Comparison of ENCODE assay signal across 24 mouse cellular contexts in genomic region chr9:48816157-48816556, GRCm38 (mm10). TPM values are rescaled to one million over a fixed set of nuclear protein-coding genes. Genes with fewer than 3 reads are reported as not detected.
A peak's percentile ranks its signal among the peaks of the same experiment; 100 is the strongest.
DNase-seq lines count a peak whose midpoint lies in the region; ATAC-seq and TF ChIP-seq lines count a peak whose summit lies in the region.
"Had no signal": no experiment of that assay in that cellular context is flagged by ENCODE, and none has a peak within 500 bp of the region (broad histone marks: within the 10 kb centered on the region; RNA-seq: fewer than 3 reads in every experiment).

No protein-coding gene starts in this region.

- no peaks in the 10 kb centered on the region for H3K9me3 ChIP-seq in liver, embryonic 11.5 days (ENCODE audit: control insufficient read depth, low read length)
- no peaks in the 10 kb centered on the region for H3K9me3 ChIP-seq in liver, embryonic 12.5 days (replicated peaks)
- H3K9me3 ChIP-seq in CH12.LX (replicated peaks; ENCODE audit: low read length): no peaks in the 10 kb centered on the region
- no peaks in the 10 kb centered on the region for H3K9me3 ChIP-seq in forebrain, embryonic 16.5 days (ENCODE audit: control insufficient read depth, low read length)
- H3K9me3 ChIP-seq: forebrain, embryonic 10.5 days; forebrain, embryonic 13.5 days; heart, embryonic 10.5 days; heart, embryonic 13.5 days; hindbrain, embryonic 12.5 days; hindbrain, embryonic 15.5 days had no signal

- TF ChIP-seq RAD21 in CH12.LX (IDR thresholded peaks at IDR 0.05; ENCODE audit: low read depth, low read length): no peak

- peaks cover 35% of the 10 kb centered on the region for H3K4me1 ChIP-seq in heart, adult 2 months (ENCODE audit: control insufficient read depth, insufficient read depth, low read length)
- H3K4me1 ChIP-seq in liver, embryonic 11.5 days (replicated peaks; ENCODE audit: control insufficient read depth, insufficient read depth, low read length): peaks cover 59% of the 10 kb centered on the region
- peaks cover 84% of the 10 kb centered on the region for H3K4me1 ChIP-seq in liver, embryonic 12.5 days
- peaks cover 35 to 57% of the 10 kb centered on the region in 2 experiments for H3K4me1 ChIP-seq in CH12.LX (ENCODE audit: control insufficient read depth in 1 of 2, insufficient read depth in 2 of 2)
- 0 out of 2 replicates have a peak, but pooled peaks cover 7% of the 10 kb centered on the region for H3K4me1 ChIP-seq in forebrain, embryonic 16.5 days (replicated peaks; ENCODE audit: control insufficient read depth, insufficient read depth, low read length)

- TF ChIP-seq CTCF in heart, adult 2 months (IDR thresholded peaks at IDR 0.05): no peak
- no peak for TF ChIP-seq CTCF in CH12.LX (conservative IDR thresholded peaks at IDR 0.05 in 1 of 2, IDR thresholded peaks at IDR 0.05 in 1 of 2; ENCODE audit: low read depth in 2 of 2, low read length in 2 of 2)

- in situ Hi-C loops in CH12.LX (cut with MboI; ENCODE audit: low pct_ligation_motif_present, low pct_unique_long_range_greater_than_20kb, low sequenced_read_pairs): no loop called here

- no peak for TF ChIP-seq EP300 in heart, adult 2 months (IDR thresholded peaks at IDR 0.05; ENCODE audit: insufficient read depth, low read depth, low read length)
- TF ChIP-seq EP300 in CH12.LX (IDR thresholded peaks at IDR 0.05; ENCODE audit: low read length): no peak

- TF ChIP-seq POLR2A in heart, adult 2 months (IDR thresholded peaks at IDR 0.05; ENCODE audit: insufficient read depth, low read depth, low read length): no peak
- no peak for TF ChIP-seq POLR2A in CH12.LX (IDR thresholded peaks at IDR 0.05; ENCODE audit: low read depth, low read length)

- H3K4me2 ChIP-seq in liver, embryonic 11.5 days: no peak overlapping the region
- no peak overlapping the region for H3K4me2 ChIP-seq in liver, embryonic 12.5 days
- peak overlapping the region; percentile 87 for H3K4me2 ChIP-seq in CH12.LX (ENCODE audit: insufficient read depth, low read depth, poor library complexity, severe bottlenecking)
- H3K4me2 ChIP-seq in forebrain, embryonic 16.5 days (ENCODE audit: low read length): no peak overlapping the region
- H3K4me2 ChIP-seq: forebrain, embryonic 13.5 days; heart, embryonic 13.5 days; hindbrain, embryonic 12.5 days; hindbrain, embryonic 15.5 days had no signal

- H3K36me3 ChIP-seq in heart, adult 2 months (ENCODE audit: control insufficient read depth, insufficient read depth, low read length): peaks cover 28% of the 10 kb centered on the region
- no peaks in the 10 kb centered on the region for H3K36me3 ChIP-seq in liver, embryonic 11.5 days (ENCODE audit: control insufficient read depth, insufficient read depth, low read length)
- H3K36me3 ChIP-seq in liver, embryonic 12.5 days: no peaks in the 10 kb centered on the region
- peaks cover 0 to 2% of the 10 kb centered on the region in 2 experiments for H3K36me3 ChIP-seq in CH12.LX (replicated peaks in 1 of 2; ENCODE audit: control insufficient read depth in 1 of 2, insufficient read depth in 1 of 2, low read length in 1 of 2)
- H3K36me3 ChIP-seq in forebrain, embryonic 16.5 days (ENCODE audit: control insufficient read depth, insufficient read depth): no peaks in the 10 kb centered on the region
- H3K36me3 ChIP-seq: heart, embryonic 10.5 days; heart, embryonic 13.5 days; hindbrain, embryonic 12.5 days; hindbrain, embryonic 15.5 days had no signal

- no peak overlapping the region for H3K4me3 ChIP-seq in heart, adult 2 months
- no peak overlapping the region for H3K4me3 ChIP-seq in liver, embryonic 11.5 days (ENCODE audit: low read depth, low read length)
- H3K4me3 ChIP-seq in liver, embryonic 12.5 days: no peak overlapping the region
- H3K4me3 ChIP-seq in CH12.LX (replicated peaks in 1 of 3; ENCODE audit: low read depth in 2 of 3, low read length in 2 of 3, poor library complexity in 1 of 3): peak overlapping the region in 1 of 3 experiments; percentile 23
- no peak overlapping the region for H3K4me3 ChIP-seq in forebrain, embryonic 16.5 days (replicated peaks; ENCODE audit: low read length)
- H3K4me3 ChIP-seq: forebrain, embryonic 10.5 days; forebrain, embryonic 13.5 days; heart, embryonic 10.5 days; heart, embryonic 13.5 days; hindbrain, embryonic 12.5 days; hindbrain, embryonic 15.5 days had no signal

- intact Hi-C loops in heart, adult 2 months (cut with DNase I): loop anchor here (5.0 kb wide), 1 partner anchor 54 kb away; no protein-coding TSS in a partner anchor
- intact Hi-C loops in heart, postnatal 25 days (cut with DNase I): no loop called here

- H3K9ac ChIP-seq in heart, adult 2 months (ENCODE audit: low read depth, low read length): no peak overlapping the region
- no peak overlapping the region for H3K9ac ChIP-seq in liver, embryonic 11.5 days (ENCODE audit: low read depth, low read length)
- no peak overlapping the region for H3K9ac ChIP-seq in liver, embryonic 12.5 days
- H3K9ac ChIP-seq in CH12.LX (ENCODE audit: insufficient read depth, low read depth): no peak overlapping the region
- H3K9ac ChIP-seq in forebrain, embryonic 16.5 days (replicated peaks; ENCODE audit: low read depth, low read length): no peak overlapping the region
- H3K9ac ChIP-seq: forebrain, embryonic 13.5 days; forebrain, postnatal 0 days; heart, embryonic 13.5 days; hindbrain, embryonic 12.5 days; hindbrain, embryonic 15.5 days had no signal

- H3K27ac ChIP-seq in heart, adult 2 months: peak overlapping the region; percentile 21; the same call in 1 of the 2 replicates
- peak overlapping the region; percentile 94; the same call in 1 of the 2 replicates for H3K27ac ChIP-seq in liver, embryonic 11.5 days (ENCODE audit: low read depth, low read length)
- no peak overlapping the region for H3K27ac ChIP-seq in liver, embryonic 12.5 days
- peak overlapping the region; percentile 98 for H3K27ac ChIP-seq in CH12.LX (ENCODE audit: insufficient read depth, low read depth)
- H3K27ac ChIP-seq in forebrain, embryonic 16.5 days (ENCODE audit: low read length): no peak overlapping the region
- H3K27ac ChIP-seq: forebrain, embryonic 10.5 days; forebrain, embryonic 13.5 days; heart, embryonic 10.5 days; heart, embryonic 13.5 days; hindbrain, embryonic 12.5 days; hindbrain, embryonic 15.5 days had no signal

- no peak for DNase-seq in heart, adult 2 months
- no peak for DNase-seq in heart, postnatal 25 days (ENCODE audit: low spot score)
- DNase-seq in liver, embryonic 11.5 days (ENCODE audit: low spot score): no peak
- DNase-seq in 416B (ENCODE audit: low read depth) (peak; percentile 70), CH12.LX (ENCODE audit: extremely low read depth) (no peak)
- no peak for DNase-seq in right cerebral cortex, adult 2 months (ENCODE audit: low spot score in 2 of 2)
- DNase-seq: adrenal gland, adult 8-10 months; adrenal gland, postnatal 25 days; cerebellum, adult 18-20 months; cerebellum, adult 9-10 months; cerebellum, postnatal 14 days; forebrain, postnatal 0 days; gastrocnemius, postnatal 25 days; heart, adult 18-20 months; heart, postnatal 14 days had no signal

- 82% methylated on average over 9 of the region's 9 CpGs for WGBS in heart, adult 2 months
- WGBS in liver, embryonic 11.5 days: 78% methylated on average over 9 of the region's 9 CpGs
- 66% methylated on average over 9 of the region's 9 CpGs for WGBS in liver, embryonic 12.5 days (ENCODE audit: insufficient replicate concordance)
- WGBS in forebrain, embryonic 16.5 days: 94% methylated on average over 9 of the region's 9 CpGs

- dilution Hi-C loops in CH12.LX (cut with MboI; ENCODE audit: extremely low pct_ligation_motif_present, extremely low pct_unique_long_range_greater_than_20kb, low sequenced_read_pairs): no loop called here

- H3K27me3 ChIP-seq in heart, adult 2 months (ENCODE audit: control insufficient read depth, insufficient read depth, low read length): no peaks in the 10 kb centered on the region
- H3K27me3 ChIP-seq in liver, embryonic 11.5 days (replicated peaks; ENCODE audit: control insufficient read depth, insufficient read depth, low read length): peaks cover 20% of the 10 kb centered on the region
- peaks cover 37% of the 10 kb centered on the region for H3K27me3 ChIP-seq in liver, embryonic 12.5 days (replicated peaks)
- no peaks in the 10 kb centered on the region for H3K27me3 ChIP-seq in CH12.LX (replicated peaks)
- no peaks in the 10 kb centered on the region for H3K27me3 ChIP-seq in forebrain, embryonic 16.5 days (replicated peaks; ENCODE audit: control insufficient read depth, insufficient read depth, low read length)
- H3K27me3 ChIP-seq: forebrain, embryonic 13.5 days; hindbrain, embryonic 12.5 days; hindbrain, embryonic 15.5 days had no signal

- H3K79me2 ChIP-seq in heart, adult 2 months (replicated peaks; ENCODE audit: control insufficient read depth, insufficient read depth, low read length): peaks cover 4% of the 10 kb centered on the region; the same call in 1 of the 2 replicates
- H3K79me2 ChIP-seq in CH12.LX (replicated peaks; ENCODE audit: control insufficient read depth, extremely low read depth, insufficient read depth, poor library complexity, severe bottlenecking): peaks cover 16% of the 10 kb centered on the region

- no peak for ATAC-seq in liver, embryonic 11.5 days (replicated peaks; ENCODE audit: low FRiP score)
- ATAC-seq in liver, embryonic 12.5 days: no peak
- ATAC-seq in forebrain, embryonic 16.5 days: no peak
- ATAC-seq: activated CD4-positive, CD25-positive, alpha-beta regulatory T cell, adult 4 months; forebrain, embryonic 13.5 days; forebrain, postnatal 0 days had no signal

TF ChIP-seq in CH12.LX, 34 proteins besides CTCF, POLR2A, EP300 and RAD21:
- no peak for TF ChIP-seq TCF12 (IDR thresholded peaks at IDR 0.05; ENCODE audit: low read depth, low read length)
- no peak for TF ChIP-seq MAX (IDR thresholded peaks at IDR 0.05; ENCODE audit: low read length)

RNA-seq across cellular contexts. Expression of gene Zbtb16, which starts 19.9 kb away (rescaled TPM):
- 100 to 1,000 TPM; 149 to 150 TPM for total RNA-seq in heart, adult 2 months (2021)
- polyA plus RNA-seq in heart, adult 2 months (2012; rRNA removed): 15.7 and 23.7 TPM in 2 replicates
- total RNA-seq in heart, postnatal 25 days (2021): 100 to 1,000 TPM; 132 to 167 TPM
- polyA plus RNA-seq in liver, embryonic 11.5 days (2014; fragmentation: Nextera tagmentation; extraction: Ambion mirVana): 2.3 and 2.8 TPM in 2 replicates
- 1.5 and 1.6 TPM in 2 replicates for polyA plus RNA-seq in liver, embryonic 12.5 days (2016; fragmentation: Nextera tagmentation; extraction: Ambion mirVana)
- 1.7 and 3.0 TPM in 2 replicates for total RNA-seq in CH12.LX (2012; rRNA removed)
- total RNA-seq in CH12.LX (2014; rRNA removed): 0.34 TPM in 2 replicates
- 0.90 and 1.0 TPM in 2 replicates for polyA plus RNA-seq in CH12.LX (2012; ENCODE audit: insufficient read length, low read depth)
- 5.1 and 6.1 TPM in 2 replicates for polyA plus RNA-seq in forebrain, embryonic 16.5 days (2015; fragmentation: Nextera tagmentation; extraction: Ambion mirVana)
- polyA plus RNA-seq: activated CD4-positive, CD25-positive, alpha-beta regulatory T cell, adult 4 months had no signal

Comparison
In these comparisons a context has a peak if more than half of its experiments do, and no peak if none do; other contexts are left out.
1. H3K27ac ChIP-seq: peak in heart, adult 2 months (single experiment), liver, embryonic 11.5 days (single experiment) and CH12.LX (single experiment); none in liver, embryonic 12.5 days (single experiment) and forebrain, embryonic 16.5 days (single experiment).